Mouse (Mus musculus): ENCODE measurements at regions not wholly inside any gene's neighbourhood (a gene's known extent, or its start where the extent isn't known, plus 50 kb on each side); places are given as distances from the start of the nearest gene placed in this dataset.

DNA sequence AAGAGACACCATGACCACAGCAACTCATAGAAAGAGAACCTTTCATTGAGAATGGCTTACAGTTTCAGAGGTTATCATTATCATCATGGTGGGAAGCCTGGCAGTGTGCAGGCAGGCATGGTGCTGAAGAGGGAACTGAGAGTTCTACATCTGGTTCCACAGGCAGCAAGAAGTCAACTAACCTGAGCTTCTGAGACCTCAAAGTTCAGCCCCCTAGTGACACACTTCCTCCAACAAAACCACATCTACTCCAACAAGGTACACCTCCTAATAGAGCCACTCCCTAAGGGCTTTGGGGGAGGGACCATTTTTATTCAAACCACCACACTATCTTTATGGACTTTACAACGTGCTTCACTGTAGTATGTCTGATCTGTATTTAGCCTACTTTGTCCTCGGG, 67.8 kb upstream of the Thy1 start:
- ATAC-seq (replicated peaks; ENCODE audit: poor library complexity, severe bottlenecking): peak; percentile 20; the same call in 1 of the 2 replicates

DNA sequence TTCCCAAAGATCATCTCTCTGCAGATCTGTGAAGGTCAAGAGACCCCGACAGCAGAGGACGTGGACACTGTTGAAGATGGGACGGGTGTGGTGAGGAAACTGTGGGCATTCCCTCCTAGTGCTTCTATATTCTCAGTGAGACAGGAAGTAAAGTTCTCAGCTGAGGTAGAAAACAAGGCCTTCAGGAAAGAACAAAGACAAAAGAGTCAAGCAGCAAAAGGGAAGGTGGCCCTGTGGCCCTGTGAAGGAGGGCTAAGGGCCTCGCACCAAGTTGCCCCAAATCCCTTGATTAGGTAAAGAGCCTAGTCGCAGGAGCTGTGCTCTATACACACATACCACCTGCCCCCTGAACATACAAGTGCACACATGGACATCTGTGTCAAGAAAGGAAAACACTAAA, 66.8 kb upstream of the Thy1 start:
- no peak for ATAC-seq (replicated peaks; ENCODE audit: poor library complexity, severe bottlenecking)

DNA sequence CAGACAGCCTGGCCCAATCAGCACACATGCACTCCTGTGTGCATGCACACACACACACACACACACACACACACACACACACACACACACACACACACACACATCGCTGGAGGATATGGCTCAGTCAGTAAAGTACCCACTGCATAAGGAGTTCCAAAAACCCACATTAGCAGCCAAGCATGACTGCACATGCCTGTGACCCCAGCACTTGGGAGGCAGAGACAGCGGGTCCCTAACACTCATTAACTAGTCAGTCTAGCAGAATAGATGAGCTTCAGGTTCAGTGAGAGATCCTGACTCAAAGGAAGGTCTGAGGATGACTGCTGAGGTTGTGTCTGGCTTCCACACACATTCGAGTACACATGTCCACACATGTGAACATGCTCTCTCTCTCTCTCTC, 65.4 kb upstream of the Thy1 start:
- no peak for ATAC-seq (replicated peaks; ENCODE audit: poor library complexity, severe bottlenecking)

DNA sequence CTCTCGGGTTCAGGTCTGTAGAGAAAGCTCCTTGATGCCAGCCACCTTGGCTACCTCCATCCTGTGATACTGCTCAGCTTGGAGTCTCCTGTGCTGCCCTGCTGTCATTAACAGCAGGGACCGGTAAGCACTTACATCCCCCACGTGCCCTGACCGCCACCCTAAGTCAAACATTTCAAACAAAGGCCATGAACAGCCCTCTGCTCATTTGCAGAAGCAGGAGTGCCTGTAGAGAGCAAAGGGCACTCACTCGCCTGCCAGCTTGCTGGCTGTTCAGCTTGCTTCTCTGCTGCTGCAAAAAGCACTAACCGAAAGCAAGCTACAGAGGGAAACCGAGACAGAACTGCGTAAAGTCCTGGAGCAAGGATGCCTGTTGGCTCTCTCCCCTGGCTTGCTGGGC, 61.8 kb upstream of the Thy1 start:
- no peak for ATAC-seq (replicated peaks; ENCODE audit: poor library complexity, severe bottlenecking)

DNA sequence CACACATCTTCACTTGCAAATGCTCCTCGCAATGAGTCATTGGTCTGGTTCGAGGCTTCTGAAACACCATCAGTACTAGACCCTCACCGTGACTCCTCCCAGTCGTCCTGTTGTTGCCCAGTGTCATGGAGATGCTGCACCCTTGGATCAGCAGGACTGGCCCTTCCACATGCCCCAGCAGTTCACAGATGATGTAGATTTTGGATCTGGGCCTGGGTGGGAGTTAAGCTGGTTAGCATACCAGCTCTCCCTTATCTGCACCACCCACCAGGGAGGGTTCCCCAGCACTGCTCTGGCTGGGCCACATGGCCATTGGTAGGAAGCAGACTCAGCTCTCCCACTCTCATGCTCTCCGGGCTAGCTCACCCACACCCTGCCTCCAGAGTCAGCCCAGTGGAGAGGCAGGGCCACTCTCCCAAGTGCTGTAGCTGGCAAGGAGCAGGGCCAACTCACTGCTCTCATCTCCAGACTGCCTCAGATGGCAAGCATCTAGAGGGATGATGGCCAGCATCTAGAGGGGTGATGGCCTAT, 60.8 kb upstream of the Thy1 start:
- no peak for ATAC-seq (replicated peaks; ENCODE audit: poor library complexity, severe bottlenecking)

DNA sequence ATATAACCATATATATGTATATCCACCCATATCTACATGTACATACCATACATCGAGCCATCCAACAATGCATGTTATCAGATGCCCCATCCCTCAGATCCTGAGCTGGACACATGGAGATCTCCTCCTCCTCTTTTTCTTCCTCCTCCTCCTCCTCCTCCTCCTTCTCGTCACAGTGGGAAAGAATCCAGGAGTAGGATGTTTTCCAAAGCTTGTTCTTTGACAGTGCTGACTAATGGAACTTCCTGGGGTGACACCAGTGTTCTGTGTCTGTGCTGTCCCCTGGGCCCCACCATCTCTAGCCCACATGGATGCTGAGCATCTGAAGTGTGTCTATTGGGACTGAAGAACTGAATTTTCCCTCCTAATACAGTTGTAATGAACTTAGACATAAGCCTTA, 60.0 kb upstream of the Thy1 start:
- no peak for ATAC-seq (replicated peaks; ENCODE audit: poor library complexity, severe bottlenecking)

DNA sequence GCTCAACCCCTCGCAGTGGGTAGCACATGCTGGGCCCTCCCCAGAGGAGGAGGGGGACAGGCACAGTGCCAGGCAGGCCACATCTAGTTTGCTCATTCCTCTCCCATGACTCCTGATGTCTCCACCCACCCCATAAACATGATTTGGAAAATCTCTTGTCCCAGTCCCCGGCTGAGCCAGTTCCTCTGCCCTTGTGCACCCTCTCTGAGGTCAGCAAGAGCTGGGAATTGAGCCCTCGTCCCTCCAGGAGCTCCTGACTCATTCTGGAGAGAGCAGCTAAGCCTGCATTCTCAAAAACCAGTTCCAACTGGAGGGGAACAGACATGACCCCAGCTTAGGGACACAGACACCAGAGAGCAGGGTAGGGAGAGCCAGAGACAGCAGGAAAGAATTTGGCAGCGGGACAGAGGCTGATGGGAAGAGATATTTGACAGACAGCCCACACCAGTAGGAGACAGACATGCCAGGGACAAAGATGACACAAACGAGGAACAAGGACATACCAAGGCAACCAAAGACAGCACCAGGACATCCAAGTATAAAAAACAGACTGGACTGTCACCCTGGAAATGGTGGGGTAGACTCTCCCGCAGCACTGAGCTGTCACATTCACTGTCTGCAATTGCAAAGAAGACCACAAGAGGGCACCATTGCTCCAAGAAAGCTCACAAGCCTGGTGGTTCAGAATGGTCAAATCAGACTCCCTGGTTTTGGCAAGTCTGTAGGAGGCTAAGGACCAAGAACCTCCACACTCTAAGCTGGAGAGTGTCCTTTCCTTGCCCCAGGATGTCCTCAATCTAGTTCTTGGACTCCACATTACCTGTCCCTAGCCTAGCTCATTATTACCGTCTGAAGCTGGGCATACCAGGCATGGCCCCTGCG, 58.8 kb upstream of the Thy1 start:
- ATAC-seq (replicated peaks; ENCODE audit: poor library complexity, severe bottlenecking): peak; percentile 84

DNA sequence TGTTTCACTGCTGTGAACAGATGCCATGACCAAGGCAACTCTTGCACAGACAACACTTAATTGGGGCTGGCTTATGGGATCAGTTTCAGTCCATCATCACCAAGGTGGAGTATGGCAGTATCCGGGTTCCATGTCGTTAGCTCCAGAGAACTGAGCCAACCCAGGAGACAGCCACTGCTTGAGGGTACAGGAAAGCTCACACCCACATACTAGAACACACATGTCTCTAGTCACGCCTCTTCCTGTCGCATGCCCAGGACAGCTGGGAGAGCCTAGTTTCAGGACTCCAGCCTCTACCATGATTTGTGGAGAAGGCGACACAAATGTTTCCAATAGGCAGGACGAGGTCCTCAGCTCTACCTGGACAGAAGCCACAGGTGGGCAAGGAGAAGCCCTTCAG, 55.2 kb upstream of the Thy1 start:
- ATAC-seq (replicated peaks; ENCODE audit: poor library complexity, severe bottlenecking): no peak

DNA sequence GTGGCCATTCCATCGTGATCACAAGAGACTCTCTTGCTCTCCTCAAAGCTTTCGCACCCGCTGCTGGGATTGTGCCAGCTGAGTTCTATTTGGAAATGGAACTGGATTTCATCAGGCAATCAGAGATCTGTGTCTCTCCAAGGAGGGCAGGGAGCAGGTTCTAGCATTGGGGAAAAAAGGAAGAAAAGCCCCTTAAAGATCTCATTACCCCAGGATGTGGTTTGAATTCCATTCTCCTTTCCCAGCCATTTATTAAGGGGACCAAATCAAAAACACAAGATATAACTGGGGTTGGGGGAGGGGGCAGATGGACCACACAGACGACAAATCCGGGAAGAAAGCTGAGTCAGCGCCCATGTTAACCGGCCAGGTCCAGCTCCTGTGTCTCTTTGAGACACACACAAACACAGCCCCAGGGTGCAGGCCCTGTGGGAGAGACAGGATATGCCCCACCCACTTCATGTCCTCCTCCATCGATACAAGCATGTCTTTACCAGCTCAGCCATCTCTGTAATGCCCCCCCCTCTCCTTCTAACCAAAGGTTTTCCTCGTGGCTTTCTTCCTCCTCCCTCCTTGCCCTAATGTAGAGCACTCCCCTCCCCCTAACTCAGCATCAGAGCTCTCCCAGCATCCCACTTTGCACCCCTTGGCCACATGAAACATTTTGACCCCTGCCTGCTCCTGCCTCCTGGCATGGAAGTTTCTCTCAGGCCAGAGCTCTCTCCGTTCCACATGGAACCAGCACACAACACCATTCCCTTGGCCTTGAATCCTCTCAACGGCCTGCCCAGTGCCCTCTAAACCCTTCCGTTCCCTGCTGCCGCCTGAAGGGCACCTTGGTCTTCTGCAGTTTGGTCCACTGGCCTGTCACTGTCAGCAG, 54.0 kb upstream of the Thy1 start:
- ATAC-seq (replicated peaks; ENCODE audit: poor library complexity, severe bottlenecking): no peak

DNA sequence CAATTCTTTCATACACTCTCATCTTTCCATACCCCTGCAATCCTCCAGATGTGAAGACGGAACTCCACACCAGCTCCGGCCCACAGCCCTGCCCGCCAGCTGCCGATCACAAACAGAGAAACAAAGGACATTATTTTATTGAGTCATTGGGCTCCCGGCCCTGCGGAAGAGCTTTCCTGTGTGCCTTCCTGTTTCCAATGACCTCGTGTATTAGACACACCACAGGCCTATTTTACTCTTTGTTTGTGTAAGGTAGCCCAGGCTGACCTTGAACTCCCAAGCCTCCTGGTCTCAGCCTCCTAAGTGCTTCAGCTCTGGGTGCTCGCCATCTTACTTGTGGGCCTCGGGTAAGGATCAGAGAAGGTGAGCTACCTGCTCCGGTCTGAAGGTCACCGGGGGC, 53.1 kb upstream of the Thy1 start:
- ATAC-seq (replicated peaks; ENCODE audit: poor library complexity, severe bottlenecking): no peak

DNA sequence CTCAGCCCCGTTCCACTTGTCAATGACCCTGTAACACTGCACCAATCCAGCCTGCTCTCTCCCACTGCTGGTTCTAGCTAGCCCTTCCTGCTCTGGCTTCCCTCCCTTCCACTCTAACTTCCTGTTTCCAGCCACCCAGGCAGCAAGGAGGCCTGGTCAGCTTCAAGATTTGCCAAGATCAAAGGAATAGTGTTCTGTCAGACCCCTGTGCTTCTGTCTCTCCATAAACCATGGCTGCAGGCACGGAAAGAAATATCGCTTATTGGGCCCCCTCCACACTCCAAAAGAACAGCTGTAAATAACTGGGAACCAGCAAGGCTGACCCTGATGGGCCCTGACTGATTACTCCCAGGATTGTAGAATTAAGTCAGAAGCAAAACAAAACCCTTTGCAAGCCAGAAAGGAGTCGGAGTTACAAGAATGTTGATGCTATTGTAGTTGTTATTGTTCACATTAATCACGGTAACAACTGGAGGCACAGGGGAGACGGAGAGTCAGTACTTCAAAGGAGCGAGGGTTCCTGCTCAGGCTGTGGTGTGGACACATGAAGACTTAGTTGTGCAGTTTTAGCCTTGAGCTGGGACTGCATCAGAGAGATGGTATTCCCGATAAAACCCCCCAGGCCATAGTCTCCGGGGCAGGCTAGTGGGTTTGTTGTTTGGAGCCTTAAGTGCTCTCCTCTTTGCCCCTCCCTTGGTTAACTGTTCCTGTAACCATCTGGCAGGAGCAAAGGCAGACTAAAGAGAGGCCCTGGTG, 49.8 kb upstream of the Thy1 start:
- ATAC-seq (replicated peaks; ENCODE audit: poor library complexity, severe bottlenecking): no peak
